Mouse (Mus musculus): Measurements from ENCODE around the gene Atoh1. TPM values are rescaled to one million over a fixed set of nuclear protein-coding genes. Genes with fewer than 3 reads are reported as not detected.

Gene Atoh1
- total RNA-seq (2023; ENCODE audit: inconsistent age): not detected in 4 replicates

DNA sequence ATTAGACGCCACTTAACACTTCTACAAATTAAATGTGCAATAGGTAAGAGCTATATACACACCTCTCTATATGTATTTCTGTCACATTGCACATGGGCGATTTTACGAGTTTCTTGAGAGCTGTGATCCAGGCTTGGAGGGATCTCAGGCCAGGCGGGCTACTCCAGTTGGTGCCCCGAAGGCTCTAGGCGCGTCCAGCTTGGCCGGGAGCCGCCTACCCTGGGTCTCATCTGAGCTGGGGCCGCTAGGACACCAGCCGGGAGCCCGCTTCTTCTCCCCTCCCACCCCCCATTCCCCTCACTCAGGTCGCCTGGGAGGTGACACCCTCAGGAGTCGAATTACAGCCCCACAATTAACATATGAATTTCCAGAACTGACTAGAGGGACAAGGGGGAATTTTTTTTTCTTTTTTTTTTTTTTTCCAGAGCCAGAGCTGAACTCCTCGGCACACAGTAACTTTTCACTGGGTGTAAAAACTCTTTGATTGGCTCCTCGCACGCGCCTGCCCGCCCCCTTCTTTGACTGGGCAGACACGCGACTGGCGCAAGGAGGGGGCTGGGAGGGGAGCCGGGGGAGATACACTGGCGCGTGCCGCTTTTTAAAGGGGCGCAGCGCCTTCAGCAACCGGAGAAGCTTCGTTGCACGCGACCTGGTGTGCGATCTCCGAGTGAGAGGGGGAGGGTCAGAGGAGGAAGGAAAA, at the start of gene Atoh1:
Gene Atoh1 (plus strand): TSS at position 627 of the 700 bp plus-strand sequence.

Measured in B cell, adult (primary cell).